Mouse (Mus musculus) A20 (cell line): ENCODE results near the gene Mphosph6.

Experiments
- DNase-seq: peaks from one replicate; pipeline ENCODE4 v3.0.0-alpha.2; 2011; ENCODE audit warnings: low read depth, low spot score

Mphosph6 gene

GRCm38 (mm10) chr8:117771115-117771836 is 30.5 kb downstream of the Mphosph6 start:
- no peak for DNase-seq

DNA sequence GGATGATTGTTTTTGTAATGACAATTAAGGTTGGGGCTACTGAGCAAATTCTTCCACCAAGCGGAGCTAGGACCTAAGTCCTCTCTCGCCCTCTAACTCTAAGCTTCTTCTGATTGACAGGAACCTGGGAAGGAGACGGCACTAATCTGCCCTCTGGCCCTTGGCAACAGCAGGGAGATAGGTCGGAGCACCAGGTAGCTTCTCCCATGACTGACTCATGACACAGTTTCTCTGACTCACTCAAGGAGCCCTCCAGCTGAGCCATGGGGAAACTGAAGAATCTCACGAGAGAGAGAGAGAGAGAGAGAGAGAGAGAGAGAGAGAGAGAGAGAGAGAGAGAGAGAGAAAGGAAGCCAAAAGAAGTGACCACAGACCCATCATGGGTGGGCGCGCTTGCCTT is 32.8 kb downstream of the Mphosph6 start:
- DNase-seq: no peak

GRCm38 (mm10) chr8:117765947-117766346 is 35.8 kb downstream of the Mphosph6 start:
- DNase-seq: no peak

DNA sequence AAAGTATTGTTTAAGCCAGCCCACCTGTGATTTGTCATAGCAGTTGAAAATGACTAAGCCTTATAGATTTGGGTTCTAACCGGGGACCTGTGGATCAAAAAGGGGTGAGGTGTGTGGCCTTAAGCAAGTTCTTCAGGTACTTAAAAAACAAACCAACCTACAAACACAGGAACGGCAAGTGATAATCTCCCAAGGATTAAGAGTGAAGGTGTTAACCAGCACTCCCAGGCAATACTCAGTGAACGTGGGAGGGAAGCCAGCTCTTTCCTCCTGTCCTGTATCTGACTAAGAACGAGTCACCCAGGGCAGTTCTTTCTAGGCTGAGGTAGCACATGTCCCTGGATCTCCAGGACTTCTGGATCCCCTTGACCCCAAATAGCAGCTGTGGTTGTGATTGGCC is 37.1 kb downstream of the Mphosph6 start:
- DNase-seq: no peak

- DNase-seq: no peak
These were observed 39.0 kb downstream of the Mphosph6 start for GRCm38 (mm10) chr8:117762776-117763175.

GRCm38 (mm10) chr8:117757900-117758299 is 43.8 kb downstream of the Mphosph6 start:
- peak; percentile 51 for DNase-seq

DNA sequence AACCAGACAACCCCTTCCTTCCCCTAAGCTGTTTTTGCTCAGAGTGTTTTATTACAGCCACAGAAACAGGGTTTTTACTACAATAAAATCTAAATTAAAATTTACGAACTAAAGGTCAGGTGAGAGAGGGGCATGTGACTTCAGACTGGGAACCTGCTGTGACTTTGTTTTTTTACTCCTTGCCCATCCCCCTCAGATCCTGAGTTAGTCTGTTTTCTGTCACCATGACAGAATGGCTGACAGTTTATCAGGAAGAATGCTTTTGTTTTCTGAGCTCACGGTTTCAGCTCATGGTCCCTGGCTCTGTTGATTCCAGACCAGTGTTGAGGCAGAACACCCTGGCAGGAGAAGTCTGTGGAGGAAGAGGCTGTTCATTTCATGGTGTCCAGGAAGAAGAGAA is 52.3 kb downstream of the Mphosph6 start:
- DNase-seq: no peak

DNA sequence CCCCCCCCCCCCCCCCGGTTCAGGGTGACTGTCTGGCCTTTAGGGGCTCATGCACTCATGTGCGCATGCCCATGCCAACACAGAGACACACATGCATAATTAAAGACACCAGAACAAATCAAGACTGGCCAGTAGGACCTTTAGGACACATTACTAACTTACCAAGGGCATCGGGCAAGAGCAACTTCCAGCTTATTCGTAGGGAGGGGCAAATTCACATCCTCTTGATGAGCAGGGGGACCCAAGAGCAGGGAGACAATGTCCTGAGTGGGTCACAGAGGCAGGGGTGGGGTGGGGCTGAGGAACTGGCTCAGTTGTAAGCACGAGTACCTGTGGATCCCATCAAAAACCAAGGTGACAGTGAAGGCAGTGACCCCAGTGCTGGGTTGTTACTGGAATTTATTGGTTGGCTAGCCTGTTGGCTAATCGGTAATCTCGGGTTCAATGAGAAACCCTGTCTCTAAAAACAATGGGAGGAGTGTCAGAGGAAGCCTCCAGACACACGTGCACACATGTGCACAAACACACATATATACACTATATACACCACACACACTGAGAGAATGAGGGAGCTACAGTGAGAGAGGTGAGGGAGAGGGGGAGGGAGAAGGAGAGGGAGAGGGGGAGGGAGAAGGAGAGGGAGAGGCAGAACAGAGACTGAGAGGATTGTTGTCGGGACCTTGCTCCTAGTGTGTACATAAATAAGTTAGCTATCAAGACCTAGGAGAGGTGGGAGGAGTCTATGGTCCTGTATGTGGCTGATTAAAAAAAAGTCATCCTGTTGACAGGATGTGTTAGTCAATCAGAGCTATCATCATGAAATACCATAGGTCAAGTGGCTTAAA is 53.6 kb downstream of the Mphosph6 start:
- no peak for DNase-seq

- no peak for DNase-seq
These were observed 54.3 kb downstream of the Mphosph6 start for GRCm38 (mm10) chr8:117747428-117747827.

DNA sequence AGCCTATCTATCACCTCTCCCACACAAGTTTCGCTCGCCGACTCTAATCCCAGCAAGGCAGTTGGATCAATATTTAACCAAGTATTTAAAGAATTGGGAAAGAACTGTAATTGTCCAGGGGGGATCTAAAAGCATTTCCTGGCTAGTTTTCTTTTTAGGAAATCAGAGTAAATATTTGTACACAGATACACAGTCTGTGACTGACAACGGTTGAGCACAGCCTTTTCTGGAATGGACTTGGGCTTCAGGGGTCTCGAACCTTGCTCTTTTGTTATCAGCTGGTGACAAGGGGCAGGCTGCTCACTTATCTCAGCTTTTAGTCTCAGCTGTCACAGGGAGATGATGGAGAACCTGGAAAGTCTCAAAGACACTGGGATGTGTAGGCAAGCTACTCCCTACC is 55.1 kb downstream of the Mphosph6 start:
- no peak for DNase-seq

- no peak for DNase-seq
These were observed 59.2 kb downstream of the Mphosph6 start for GRCm38 (mm10) chr8:117742431-117743012.
